Mouse (Mus musculus) CD8-positive naive resting alpha-beta T cell, adult 2 months (primary cell): Measurements from ENCODE around the gene Psmc3.

Experiments used
- DNase-seq, 2 experiments: peaks; one replicate each; pipeline ENCODE4 v3.0.0; 2022; ENCODE audit warnings: low read depth in 2 of 2, low spot score in 2 of 2

Psmc3 gene

DNA sequence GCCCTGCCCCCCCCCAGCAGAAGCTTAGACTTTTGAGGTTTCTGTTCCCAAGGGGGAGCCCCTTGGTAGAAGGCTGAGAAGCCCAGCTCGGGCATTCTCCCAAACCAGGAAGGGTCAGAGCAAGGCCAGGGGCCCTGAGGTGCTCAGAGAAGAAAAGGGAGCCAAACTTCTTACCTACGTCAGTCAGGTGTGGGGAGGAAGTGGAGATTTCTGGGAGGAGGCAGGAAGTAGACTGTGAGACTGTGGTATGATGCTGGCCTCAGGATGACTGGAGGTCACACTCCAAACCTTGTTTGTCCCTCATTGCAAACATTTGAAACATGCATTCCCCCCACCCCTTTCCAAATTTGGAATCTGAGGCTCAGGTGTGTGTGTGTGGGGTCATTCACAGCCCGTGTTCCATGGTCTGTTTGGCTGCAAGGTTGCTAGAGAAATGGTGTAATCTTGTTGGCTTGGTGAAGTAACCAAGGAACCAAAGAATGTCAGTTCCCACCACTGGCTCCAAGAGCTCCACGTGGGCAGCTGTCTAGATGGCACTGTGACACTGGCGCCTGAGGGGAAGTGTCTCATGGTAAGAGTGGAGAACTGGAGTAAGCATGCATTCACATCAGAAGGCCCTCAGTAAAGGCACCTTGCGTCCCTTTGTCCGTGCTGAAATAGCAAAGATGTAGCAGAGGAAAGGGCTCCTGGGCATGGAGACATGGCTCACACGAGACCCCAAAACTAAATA is 27.1 kb downstream of the Psmc3 start:
- DNase-seq: no peak

DNA sequence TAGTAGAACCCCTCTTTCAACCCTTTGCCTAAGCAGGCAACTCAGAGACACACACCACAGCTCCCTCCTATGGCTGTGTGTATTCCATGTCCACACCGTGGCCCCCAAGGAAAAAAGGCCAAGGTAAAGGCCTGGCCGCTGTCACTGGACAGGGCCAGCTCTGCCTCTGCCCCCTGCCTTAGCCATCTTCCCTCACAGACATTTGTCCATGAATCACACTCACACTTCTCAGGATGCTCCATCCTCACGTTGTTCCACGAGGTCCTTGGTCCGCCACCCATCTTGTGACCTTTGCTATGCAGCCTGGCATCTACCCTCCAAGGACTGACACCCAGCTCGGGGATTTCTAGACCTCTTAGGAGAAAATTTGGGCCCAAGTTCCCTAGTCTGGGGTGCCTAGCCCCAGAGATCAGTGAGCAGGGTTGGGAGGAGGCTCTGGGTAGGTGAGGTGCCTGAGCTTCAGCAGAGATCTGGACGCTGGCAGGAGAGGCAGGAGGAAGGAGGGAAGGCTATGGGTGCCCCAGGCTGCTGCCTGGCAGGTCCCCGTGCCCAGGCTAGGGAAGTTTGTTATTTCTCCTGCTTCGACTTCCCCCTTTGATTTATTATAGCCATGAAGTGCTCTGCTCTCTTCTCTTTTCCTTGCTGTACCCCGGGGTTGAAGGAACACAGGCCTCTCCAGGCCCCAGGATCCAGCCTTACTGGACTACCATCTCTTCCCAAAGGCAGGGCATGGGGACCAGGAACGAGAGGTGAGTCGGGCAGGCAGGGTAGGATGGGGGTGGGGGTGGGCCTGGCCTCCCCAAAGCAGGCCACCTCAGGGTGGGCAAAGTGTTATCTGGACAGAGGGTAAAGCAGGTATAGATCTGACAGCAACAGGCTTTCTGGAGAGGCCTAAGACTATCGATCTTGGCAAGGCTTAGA is 28.2 kb downstream of the Psmc3 start, which contains the start of gene Spi1:
TSS of gene Spi1 (plus strand) at position 616 of the 921 bp plus-strand sequence.
- no peak for DNase-seq

DNA sequence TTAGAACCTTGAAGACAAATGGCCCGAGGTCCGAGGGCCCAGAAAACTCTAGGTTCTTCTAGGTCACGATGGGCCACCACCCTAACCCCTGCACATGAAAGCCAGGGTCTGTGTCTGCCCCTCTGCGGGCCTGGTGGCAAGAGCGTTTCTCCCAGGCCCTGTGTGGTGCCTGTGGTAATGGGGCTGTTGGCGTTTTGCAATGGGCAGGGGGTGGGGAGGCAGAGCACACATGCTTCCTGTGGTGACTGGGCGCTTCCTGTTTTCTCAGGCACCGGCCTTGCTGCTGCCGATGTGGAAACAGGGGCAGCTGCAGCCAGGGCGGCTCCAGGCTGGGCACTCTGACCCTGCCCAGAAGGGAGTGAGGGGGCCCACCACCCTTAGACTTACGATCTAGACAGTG is 29.0 kb downstream of the Psmc3 start:
- peak; percentile 43 to 50 for DNase-seq

DNA sequence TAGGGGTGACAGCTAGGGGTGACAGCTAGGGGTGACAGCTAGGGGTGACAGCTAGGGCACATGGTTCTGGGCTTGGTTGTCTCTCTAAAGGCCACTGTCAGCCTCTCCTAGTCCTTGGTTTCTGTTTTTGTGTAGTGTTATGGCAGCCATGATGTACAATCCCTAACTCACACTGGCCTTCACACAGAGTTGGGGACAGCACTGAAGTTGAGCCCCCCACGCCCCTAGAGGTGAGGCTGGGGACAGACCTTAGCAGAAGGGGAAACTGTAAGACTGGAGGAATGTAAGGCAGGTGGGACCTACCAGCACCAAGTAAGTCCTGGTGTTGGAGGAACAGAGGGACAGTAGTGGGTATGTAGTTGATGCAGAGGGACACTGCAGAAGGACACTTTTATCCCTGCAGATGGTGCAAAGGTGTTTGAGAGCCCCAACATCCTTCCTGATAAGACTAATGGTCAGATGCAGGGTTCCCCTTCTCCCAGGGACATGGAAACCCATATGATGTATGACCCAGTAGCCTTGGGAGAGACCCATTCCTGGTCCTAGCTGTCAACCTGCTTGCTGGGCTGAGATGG is 29.6 kb downstream of the Psmc3 start:
- DNase-seq: no peak

DNA sequence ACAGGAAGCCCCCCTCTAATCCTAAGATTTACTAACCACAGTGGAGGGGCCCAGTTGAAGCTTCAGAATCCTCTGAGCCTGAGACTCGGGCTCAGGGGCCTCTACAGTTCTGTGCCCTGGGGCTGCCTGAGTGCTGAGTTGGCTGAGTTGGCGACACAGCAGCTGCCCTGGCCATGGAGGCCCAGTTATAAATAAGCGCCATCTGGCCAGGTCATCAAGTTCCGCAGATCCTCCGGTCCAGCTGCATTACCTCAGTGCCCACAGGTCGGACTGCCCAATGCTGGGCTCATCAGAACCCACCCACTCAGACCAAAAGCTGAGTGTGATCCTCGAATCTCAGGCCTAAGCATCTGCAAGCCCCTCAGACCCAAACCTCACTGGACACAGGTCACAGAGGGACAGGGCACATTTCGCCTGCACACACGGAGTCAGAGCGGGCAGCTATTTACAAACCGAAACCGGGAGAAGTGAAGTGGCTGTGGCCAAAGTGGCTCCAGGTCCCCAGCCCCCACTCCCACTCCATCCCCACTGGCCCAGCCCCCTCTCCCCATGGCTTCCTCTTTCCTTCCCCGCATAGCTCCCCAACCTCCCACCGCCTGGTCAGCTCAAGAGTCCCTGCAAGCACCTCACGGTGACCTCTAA is 30.5 kb downstream of the Psmc3 start:
- DNase-seq: no peak

DNA sequence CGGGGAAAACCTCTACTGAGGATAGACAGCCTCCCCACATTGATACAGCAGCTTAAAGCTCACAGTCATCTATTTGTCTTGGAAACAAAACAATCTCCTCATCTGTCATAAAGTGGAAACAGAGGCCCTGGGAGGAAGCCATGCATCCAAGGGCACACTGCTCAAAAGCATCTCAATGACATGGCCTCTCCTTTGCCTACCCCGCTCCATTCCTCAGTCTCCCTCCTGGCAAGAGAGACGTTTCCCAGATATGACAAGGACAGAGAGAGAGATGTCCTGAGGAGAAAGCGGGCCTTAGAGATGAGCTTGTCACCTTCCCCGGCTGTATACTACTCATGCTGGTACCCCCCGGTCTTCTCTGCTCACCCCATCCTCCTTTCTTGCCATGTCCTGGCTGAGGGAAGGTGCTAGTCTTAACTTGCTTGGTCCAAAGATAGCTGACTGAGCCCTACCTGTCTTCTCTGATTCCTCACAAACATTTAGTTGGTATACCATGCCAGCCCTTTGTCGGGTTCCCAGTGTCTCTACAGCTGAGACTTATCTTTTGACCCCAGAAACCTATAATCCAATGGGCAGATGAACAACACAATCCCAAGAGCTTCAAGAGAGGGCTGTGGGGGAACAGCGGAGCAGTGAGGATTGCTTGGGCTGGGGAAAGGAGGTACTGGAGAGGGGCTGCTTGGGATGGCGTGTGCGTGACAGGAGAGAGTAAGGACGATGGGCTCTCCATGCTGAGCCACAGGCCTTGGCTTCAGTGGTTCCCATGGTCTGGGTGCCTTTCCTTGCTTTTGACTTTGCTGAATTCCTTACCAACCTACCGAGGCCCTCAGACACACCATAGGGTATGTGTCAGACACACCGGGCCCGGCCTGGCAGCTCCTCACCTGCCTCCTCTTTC is 31.9 kb downstream of the Psmc3 start:
- no peak for DNase-seq

DNA sequence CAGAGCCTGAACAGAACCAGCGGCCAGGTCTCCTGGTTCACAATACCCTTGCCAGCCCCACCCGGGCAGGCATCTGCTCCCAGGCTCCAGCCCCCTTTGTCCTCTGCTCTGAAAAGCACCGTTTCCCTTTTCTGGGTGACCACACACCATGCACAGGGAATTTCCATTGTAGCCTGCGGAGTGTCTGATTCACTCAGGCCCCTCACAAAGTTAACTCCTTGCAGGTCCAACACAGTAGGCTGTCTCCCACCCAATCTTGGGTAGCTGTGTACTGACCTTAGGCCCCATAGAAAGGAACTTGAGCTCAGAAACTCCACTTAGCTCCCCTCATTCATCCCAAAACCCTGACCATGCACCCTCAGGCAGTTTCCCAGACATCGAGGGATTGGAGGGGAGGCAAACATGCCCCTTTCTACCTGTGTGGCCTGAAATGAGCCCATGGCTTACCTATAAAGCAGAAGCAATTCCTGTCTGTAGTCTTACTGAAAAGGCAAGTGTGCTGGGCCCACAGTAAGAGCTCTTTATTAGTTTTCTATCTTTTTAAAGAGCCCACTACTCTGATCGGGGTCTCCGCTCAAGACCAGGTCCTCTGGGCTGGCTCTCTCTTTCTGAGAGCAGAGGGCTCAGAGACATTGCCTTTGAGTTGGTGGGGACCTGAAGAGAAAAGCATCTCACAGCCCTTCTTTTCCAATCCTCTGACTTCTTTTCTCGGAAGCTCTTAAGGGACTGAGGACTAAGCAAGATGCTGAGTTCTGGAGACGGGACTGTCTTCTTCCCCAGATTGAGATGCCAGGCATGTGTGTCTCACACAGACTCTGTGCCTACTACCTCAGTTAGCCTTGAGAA is 32.8 kb downstream of the Psmc3 start:
- no peak for DNase-seq

DNA sequence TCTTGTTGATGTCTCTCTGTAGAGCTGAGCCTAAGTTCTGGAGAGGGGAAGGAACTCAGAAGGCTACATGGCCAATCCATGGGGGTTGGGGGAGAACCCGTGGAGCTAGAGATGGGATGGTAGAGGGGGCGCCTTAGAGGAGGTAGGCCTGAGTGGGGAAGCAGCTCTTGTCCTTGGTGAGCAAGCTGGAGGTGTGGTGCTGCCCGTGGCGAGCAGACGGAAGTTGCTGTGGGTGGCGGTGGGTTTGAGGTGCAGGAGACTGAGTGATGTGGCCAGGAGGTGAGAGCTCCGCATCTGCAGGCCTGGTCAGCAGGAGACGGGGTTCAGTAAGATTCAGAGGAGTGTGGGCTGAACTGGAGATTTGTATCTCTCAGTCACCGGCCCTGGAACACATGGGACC is 33.6 kb downstream of the Psmc3 start:
- DNase-seq: peak in 1 of 2 experiments; percentile 23

DNA sequence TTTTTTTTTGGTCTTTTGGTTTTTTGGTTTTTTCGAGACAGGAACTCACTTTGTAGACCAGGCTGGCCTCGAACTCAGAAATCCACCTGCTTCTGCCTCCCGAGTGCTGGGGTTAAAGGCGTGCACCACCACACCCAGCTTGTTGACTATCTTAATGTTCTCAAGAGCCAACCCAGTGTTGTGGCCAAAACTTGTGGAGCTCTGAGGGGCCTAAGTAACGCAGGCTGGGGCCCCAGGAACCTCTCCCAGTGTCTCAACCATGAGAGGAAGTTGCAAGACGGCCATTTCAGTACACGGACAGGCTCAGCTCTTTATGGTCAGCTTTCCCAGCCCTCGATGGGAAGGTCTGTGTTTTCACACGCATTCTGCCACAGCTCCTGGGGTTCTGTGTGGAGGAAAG is 35.2 kb downstream of the Psmc3 start:
- DNase-seq: no peak

DNA sequence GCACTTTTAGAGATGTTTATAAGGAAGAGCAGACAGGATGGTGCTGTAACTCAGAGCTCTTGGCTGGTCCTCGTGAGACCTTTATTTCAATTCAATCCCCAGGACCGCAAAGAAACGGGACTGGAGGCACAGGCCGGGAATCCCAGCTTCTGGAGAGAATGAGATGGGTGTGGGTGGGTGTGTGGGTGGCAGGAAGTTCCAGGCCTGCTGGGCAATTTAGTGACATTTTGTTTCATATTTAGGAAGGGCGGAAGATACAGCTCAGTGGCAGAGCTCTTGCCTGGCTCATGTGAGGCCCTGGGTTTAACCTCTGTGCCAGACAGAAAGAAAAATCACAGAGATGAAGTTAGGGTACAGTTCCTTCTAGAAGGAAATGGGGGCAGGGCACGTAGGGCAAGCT is 36.4 kb downstream of the Psmc3 start:
- DNase-seq: no peak

DNA sequence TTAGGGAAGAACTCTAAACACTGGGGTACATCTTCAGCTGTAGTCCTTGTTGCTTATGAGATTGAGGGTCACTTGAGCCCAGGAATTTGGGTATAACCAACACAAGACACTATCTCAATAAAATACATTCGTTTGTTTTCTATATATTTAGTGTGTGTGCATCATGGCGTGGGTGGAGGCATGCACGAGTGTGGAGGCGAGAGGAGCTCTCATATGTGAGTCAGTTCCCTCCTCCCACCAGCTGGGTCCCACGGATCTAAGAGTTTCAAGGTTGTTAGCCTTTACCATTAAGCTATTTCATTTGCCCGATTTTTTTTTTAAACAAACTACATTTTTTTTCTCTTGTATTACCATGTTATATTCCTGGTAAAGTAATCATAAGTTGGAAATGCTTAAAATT is 37.0 kb downstream of the Psmc3 start:
- no peak for DNase-seq

DNA sequence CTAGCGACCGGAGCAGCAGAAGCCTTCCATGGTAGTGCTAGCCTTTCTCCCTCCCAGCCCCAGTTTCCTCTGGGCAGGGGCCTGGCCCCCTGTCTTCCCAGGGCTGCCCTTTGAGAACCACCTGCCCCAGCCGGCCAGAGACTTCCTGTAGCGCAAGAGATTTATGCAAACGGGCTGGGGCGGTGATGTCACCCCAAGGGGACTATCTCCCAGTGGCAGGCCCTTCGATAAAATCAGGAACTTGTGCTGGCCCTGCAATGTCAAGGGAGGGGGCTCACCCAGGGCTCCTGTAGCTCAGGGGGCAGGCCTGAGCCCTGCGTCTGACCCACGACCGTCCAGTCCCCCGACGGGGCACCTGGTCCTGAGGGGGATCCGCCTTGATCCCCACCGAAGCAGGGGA is 42.7 kb downstream of the Psmc3 start:
- no peak for DNase-seq

DNA sequence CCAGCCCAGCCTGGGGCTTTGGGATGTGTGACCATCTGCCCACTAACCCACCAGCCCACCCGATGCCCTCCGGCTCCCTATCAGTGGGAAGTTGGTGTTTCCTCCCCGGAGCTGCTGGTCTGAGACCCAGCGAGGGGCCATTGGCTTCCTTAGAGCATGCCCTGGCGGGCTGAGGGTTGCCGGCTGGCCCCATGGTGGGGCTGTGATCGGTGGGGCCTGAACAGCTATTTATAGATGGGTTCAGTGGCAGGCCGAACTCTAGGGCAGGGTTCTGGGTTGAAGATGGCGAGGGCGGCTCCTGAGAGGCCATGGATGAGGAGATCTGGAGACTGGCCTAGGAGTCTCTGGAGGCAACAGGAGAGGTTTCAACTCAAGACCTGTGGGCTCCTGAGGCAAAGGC is 43.2 kb downstream of the Psmc3 start:
- no peak for DNase-seq

DNA sequence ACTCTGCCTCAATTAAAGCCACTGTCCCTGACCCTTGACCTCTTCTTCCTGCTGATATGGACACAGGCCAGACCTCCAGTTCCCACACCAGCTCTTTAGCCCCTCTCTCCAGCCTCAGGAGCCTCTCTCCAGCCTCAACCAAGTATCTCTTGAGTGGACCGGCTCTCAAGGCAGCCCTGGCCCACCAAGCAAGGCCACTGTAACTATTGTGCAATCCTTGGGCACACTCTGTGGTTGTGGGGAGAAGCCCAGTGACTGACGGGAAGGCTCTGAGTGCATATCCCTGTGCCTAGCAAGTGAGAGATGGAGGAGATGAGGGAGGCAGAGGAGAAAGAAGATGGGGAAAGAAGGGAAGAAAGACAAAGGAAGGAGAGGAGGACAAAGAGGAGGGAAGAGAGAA is 44.3 kb downstream of the Psmc3 start:
- DNase-seq: no peak

DNA sequence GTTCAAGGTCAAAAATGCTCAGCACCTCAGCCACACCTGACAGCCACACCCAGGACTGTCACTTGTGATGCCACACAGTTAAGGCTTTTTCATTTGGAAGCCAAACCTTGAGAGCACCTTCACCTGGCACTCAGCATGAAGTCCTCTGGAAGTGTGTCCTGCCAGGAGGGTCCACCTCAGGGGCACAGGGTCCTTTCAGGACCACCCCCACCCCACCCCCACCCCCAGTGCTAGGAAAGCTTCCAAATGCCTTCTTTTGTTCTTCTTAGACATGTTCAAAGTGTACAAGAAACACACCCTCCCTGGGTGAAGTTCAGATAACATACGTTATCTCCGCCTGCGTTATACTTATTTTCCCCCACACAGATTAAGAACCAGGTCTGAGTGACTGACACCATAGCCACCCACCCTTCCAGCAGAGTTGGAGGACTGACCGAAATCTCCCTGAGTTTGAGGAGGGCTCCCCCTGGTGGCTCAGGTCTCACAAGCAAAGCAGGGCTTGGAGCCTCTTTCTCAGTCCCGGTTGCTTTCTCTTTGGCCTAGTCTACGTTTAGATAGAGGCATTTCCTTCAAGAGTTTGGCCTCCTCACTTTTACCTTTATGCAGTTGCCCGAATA is 47.4 kb downstream of the Psmc3 start:
- peak; percentile 86 to 91 for DNase-seq

DNA sequence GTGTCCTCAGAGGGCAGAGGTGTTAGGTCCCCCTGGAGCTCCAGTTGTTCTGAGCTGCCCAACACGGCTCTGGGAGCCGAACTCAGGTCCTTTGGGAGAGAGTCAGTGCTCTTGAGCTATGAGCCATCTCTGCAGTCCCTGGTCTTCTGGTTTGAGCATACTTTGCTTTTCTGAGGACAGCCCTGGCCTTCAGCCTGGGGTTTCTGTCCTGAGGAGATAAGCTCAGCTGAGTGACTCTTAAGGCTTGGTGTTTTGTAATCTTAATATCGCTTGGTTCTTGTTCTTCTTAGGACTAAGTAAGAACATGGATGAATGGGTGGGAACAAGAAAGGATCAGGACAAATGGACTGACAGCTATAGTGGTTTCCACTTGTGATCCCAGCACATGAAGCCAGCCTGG is 54.3 kb downstream of the Psmc3 start:
- no peak for DNase-seq

DNA sequence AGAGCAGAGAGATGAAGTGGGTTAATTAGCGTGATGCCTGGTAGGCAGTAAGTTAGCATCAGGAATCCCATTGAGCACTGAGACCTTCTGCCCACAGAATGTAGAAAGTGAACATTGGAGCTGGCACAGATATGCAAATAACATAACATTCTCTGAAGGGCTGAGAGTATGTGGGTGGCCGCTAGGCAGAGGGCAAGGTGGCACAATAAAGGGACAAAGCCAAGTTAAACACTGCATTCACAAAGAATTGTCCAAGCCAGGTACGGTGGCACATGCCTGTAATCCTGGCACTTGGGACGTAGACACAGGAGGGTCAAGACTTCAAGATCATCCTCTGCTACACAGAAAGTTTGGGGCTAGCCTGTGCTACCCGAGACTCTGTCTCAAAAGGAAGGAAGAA is 55.4 kb downstream of the Psmc3 start:
- DNase-seq: no peak

DNA sequence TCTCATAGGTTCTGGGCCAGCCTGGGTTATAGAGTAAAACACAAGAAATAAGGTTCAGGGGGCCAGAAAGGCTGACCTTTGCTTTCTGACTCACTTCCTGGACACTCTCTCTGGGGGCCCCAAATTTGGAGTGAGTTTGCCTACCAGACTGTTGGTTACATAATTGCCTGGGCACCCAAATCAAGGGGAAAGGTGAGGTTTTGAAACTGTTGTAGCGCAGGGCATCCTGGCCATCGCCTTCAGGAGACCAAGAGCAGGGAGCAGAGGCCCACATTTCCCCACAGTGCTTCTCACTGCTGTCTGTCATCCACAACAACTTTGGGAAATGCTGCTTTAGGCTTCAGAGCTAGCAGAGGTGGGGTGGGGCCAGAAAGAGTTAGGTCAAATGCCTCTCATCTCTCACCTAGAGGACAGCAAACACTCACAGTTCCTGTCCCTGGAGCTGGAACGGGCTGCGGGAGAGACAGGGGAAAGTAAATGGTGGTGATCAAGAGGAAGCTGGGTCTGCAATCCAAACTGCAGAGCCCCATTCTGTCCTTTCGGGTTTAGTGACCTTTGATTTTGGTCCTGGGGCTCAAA is 56.1 kb downstream of the Psmc3 start:
- no peak for DNase-seq

DNA sequence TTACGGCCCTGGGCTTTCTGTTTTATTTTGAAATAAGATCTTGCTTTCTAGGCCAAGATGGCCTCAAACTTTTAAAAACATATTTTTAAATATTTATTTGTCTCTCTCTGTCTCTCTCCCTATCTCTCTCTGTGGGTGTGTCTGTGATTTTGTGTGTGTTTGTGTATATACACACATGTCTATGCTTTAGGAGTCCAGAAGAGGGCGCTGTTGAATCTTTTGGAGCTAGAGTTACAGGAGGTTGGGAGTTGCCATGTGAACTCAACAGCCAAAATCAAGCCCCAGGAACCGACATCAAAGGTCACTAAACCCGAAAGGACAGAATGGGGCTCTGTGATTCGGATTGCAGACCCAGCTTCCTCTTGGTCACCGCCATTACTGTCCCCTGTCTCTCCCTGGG is 56.6 kb downstream of the Psmc3 start:
- DNase-seq: no peak
